Mouse (Mus musculus) adrenal gland, postnatal 10 days (tissue): ENCODE measurements around the gene Agap3. TPM values are rescaled to one million over a fixed set of nuclear protein-coding genes. Genes with fewer than 3 reads are reported as not detected.

Source experiments
- DNase-seq: peaks from one replicate; pipeline ENCODE4 v3.0.0; 2021; ENCODE audit warnings: mixed read lengths
- total RNA-seq, 2 experiments: library from RNA; stranded (reverse); gene quantifications; 2 replicates each; pipeline ENCODE4 v1.2.3; 2021

Agap3 gene
- total RNA-seq, 2 experiments from 2014 or later = 67.6 to 72.2 TPM

DNA sequence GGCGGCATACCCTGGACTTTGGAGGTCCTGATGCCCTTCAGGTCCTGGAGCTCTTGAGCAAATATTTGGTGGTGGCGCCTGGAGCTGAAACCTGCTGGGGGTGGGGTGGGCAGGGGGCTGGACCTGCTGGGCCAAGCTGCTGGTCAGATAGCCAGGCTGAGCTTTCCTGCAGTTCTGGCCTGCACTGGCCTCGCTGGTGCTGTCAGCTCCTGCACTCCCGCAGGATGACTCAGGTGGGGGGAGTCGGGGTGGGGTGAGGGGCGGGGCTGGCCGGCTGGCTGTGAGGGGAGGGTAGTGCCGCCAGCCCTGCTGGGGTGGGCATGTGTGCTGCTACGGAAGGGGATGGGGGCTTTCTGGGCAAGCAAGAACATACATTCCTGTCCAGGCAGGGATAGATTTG, 23.4 kb upstream of the Agap3 start:
- DNase-seq = peak; percentile 53

DNA sequence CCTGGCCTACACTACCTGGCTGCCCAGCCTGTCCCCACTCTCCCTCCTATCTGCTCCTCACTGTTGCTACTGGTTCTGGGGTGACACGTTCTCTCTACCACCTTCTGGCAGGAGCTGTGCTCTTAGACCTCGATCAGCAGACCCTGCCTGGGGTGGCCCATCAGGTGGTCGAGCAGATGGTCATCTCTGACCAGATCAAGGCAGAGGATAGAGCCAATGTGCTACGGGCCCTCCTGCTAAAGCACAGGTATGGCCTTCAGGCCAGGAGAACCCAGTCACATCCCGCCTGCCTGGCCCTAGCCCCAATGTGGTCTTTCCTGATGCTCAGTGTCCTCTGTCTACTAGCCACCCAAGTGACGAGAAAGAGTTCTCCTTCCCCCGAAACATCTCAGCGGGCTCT, 18.0 kb upstream of the Agap3 start:
- DNase-seq = no peak

DNA sequence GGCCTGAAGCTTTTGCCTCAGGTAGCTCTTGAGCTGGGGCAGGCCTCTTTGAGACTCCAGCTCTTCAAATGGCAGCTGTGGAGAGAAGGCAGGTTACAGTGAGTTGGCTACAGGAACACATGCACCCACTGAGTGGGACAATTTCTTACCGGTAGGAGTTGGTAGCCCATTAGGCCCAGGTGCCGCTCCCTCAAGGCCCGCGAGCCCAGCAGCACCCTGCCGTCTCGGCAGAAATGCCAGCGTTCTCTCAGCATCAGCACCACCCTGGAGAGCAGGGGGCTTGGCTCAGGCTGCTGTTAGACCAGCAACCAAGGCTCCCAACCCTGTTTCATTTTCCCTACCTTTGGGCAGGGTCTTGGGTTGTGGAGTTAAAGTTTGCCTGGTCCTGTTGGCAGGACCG, 10.8 kb upstream of the Agap3 start:
- no peak for DNase-seq

DNA sequence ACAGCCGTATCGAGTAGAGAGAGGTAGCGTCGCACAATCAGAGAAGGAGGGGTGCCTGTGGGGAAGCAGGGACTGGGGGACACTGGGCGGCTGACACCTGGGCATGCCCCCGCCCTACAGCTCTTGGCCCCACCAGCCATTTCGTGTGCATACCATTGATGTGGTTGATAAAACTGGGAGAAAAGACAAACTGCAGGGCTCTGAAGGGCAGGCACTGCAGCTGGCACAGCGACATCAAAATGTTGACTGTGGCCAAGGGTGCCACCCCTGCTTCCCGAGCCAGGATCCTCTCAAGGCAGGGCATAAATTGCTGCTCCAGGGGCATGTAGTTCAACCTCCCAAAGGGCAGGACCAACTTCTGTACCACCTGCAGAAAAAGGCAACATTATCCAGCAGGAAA, 9.9 kb upstream of the Agap3 start:
- no peak for DNase-seq

DNA sequence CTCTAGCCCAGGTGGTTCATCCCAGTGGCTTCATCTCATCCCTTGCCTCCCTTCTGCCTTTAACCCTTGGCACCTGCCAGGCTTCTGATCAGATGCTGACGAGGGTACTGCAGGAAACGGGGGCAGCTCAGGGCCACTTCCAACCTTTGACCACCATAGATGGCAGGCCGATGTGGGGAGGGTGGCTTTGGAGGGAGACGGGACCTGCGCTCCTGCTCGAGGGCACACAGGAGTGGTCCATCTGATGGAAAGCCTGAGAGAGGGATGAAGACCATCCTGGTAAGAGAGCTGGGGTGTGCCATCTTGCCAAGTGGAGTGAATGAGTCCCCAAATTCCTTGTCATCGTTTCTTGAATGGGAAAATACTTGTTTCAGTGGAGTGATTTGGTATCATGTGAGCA, 8.8 kb upstream of the Agap3 start:
- no peak for DNase-seq

DNA sequence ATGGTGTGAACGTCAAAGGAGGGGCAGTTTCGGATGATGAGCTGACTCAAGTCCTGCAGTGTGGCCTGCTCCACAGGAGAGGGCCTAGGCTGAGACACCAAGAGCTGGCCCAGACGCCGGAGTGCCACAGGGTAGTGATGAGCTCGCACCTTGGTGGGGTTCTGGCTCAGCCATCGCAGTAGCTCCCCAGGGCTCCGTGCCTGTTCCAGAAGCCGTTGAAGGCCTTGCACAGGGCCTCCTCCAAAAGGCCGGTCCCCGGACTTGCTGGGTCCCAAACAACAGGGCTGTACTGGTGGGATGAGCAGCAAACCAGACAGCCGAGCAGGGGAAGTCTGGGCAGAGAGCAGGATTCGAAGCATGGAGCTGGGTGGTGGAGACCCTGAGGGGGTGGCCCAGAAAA, 8.1 kb upstream of the Agap3 start:
- peak; percentile 17 for DNase-seq

DNA sequence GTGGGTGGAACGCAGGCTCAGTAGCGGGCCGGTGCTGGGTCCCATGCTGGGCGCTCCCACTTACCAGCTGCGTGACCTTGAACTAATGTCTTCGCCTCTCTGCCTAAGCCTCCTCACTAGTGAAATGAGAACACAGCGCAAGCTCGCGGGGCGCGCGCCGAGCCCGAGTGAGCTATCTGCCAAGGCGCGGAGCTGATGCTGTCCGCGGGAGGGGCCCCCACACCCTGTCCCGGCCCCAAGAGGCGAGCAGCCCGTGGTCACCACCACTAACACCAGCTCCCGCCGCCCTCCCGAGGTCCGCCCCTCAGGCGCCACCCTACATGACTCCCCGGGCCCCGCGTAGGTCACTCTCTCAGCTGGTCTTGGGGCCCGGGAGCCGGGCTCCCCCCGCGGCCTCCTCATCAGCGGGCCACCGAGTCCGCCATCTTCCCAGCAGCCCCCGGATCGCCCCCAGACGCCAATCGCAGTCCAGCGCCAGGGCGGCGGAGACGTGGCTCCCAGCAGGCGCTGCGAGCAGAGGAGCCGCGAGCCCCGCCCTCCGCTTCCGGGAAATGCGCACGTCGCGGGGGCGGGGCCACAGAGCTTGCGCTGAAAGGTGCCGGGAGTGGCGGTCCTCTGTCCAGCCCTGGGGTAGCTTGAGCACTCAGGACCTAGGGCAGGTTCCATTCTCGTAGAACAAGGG, 7.1 kb upstream of the Agap3 start, which contains the start of gene Fastk:
Gene Fastk, minus strand, starts transcription at position 542 of the 682 bp plus-strand sequence.
- DNase-seq = peak; percentile 96

DNA sequence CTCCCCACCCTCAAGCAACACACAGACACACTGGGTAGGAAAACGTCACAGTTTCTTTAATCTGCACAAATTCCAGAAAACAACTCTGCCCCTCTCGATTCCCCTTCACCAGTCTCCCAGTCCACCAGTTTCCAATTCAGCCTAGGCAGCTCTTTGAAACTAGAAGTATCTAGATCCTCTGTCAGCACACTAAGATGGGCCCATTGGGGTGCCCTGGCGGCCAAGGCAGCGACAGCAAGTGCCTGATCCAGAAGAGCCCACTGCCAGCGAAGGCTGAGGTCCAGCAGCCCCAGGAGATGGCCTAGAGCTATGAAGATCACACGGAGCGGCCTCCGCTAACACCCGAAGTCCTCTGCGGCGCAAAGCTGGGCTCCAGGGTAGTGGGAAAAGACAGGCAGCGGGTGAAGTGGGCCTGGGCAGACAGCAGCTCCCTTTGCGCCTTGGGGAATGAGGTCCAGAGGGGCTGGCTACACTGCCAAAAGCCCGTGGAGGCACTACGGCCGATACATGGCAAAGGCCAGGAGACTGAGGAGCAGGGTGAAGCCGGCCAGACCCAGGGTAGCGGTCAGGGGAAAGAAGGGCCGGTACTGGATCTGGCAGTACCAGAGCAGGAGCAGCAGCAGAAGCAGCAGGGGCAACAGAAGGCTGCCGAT, 6.4 kb upstream of the Agap3 start:
- peak; percentile 43 for DNase-seq

DNA sequence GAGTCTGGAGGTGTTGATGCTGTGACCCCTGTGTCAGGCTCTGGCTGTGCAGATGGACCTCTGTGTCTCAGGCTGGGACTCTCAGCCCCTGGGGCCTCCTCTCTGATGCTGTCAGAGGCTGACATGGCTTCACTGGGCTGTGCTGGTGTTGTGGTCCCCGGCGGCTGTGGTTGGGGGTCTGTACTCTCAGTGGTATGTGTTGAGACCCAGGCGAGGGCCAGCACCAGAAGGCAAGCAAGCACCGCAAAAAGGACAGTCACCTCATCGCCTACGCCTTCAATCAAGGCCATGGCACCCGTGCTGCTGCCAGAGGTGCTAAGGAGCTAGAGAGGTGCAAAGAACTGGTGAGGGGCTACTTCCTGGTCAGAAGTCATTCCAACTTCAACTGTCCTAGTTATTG, 5.3 kb upstream of the Agap3 start:
- no peak for DNase-seq

DNA sequence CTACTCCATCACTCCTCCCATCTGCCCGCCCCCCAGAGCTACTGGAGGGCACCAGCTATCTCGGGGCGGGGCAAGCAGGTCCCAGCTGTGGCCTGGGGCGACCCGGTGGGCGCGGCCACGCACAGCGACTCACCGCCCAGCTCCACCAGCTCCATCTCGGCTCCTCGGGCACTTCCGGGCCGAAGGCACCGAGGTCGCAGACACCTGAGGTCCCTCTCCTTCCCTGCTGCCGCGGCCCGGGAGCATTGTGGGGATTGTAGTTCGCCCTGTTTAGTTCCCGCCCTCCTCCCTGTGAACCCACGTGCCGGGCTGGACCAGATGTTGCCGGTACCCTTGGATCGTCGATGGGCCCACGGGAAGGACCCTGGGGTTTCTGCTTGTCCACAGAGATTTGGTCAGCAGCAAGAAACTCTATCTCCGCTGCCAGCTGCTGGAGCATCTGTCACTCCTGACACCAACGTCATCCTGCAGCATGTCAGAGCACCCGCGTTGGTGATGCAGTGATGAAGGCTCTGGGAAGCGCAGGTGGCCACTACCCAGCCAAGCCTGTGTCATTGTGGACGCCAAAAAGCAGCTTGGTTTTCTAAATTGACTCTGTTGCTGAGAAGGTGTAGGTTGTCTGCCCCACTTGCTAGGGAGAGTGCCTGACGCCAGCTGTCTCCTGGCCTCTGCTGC, 4.2 kb upstream of the Agap3 start, which contains the start of gene Tmub1:
Gene Tmub1, minus strand, starts transcription at position 231 of the 675 bp plus-strand sequence.
- DNase-seq = peak; percentile 86

DNA sequence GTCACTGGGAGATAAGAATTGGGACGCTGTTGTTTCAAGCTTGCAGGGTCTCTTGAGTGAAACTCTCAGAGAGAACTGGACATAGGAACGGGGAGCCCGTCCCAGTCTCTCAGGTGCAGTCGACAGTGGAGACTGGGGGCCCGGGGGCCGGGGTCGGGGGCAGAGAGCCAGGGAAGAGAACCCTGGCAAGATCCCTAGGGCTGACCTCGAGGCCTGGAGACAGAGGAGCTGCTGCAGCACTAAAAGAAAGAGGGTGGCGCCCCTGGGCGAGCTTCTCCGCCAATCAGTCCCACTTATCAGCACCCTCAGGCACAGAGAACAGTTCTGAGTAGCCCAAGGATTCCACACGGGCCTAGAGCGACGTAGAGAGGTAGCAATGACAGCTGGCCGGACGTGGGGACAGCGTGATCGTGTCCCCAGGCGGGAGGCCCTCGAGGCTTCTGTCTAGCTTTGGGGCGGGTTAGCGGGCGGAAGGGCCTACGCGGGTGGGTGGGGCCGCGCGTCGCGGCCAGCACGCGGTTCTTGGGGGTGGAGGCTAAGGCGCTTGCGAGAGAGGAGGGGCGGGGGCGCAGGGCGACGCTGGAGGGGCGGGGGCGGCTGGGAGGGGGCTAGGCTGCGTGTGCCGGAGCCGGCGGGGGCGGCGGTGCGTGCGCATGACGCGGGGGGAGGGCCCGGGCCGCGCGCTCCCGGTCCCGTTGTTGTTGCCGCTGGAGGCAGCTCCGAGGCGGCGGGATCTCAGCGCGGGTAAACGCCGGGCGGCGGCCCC, 530 bp upstream of the Agap3 start:
- peak; percentile 94 for DNase-seq

DNA sequence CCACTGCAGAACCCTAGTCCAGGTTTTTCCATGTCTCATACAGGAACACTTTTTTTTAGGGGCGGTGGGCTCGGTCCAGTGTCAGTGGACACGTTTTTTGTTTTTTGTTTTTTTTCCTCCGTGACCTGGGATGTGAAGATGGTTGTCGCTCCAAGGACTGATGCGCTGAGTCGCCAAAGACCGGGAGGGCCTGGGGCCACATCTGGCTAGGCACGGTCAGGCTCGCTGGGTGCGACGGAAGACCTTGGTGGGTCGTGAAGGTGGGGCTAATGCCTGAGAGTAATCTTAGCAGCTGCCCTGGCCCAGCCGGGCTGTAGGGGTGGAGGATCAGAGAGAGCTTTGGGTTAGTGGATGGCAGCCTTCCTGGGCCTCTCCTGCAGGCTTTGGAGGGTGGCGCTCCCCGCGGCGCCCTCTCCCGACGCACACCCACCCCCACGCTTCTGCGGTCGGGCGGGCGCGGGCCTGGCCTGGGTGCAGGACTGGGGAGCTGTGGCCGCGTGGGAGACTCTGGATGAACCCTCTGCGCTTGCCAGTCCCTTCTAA, 785 bp downstream of the Agap3 start:
- DNase-seq = peak; percentile 46

DNA sequence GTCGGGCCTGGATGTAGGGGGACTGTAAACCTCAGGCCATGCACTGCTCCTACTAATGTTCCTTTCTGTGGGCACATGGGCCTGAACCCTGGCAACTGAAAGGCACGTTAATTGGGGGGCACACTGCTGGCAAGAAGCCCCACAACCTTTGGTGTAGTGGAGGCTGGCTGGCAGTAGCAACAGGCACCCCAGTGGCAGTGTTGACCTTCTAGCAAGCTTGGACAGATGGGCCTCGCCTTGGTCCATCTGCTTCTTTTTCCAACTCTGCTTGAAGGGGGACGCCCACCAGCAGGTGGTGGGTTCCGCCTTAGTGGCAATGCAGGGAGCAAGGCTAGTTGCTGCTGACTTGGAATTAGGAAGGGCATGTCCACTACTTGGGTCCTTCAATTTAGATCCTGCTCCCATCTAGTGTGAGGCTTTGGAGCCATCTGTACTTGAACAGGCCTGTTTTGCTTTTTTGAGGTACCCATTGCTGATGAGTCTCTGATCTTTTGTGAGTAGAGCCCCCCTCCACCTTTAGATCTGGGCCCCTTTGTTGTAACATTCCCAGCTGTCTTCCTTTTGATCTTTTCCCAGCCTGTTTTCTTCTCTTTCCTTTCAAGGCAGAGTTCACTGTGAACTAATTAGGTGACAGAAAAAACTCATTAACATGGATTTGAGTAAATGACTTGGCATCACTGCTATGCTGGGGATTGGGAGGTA, 1.5 kb downstream of the Agap3 start:
- no peak for DNase-seq

DNA sequence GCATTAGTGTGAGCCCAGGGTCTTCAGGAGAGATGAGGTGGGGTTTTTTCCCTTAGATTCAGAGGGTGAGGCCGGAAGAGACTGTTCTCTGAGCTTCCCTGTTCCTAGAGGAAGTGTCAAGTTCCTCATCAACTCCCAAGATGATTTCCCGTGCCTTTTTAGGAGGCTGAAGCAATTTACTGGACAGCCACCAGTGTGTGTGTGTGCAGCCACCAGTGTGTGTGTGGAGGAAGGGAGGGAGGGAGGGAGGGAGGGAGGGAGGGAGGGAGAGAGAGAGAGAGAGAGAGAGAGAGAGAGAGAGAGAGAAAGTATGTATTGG, 2.0 kb downstream of the Agap3 start:
- no peak for DNase-seq

DNA sequence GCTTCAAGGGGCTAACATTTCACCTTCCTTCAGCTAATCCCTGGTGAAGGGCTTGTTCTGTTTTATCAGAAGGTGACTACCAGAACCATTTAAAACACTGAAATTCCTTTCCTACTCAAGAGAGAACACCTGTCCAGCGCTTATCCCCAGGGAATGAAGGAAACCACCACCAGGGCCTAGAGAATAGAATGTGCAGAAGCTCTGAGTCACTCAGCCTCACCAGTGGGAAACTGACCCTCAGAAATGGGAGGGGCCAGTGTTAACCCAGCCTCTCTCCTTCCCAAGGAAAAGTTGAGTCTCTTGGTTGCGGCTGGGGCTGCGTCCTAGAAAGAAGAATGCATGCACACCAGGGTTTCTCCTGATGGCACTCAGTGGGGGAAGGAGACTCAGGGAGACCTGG, 3.1 kb downstream of the Agap3 start:
- DNase-seq = peak; percentile 49

DNA sequence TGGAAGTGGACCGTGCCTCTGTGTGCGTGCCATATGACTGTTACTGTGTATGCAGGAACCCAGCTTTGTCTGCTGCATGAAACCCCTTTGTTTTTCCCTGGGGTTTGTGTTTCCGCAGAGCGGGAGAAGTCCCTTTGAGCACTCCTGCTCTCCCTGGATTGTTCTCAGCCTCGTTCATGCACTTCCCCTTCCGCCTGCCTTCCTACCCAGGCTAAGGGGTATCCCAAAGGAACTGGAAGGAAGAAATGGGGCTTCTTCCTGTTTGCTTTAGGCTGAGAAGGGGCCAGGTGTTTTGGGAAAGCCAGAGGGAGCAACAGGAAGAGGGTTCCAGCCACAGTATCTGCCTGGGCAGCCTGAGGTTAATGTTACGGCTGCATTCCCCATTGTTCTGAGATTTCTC, 3.6 kb downstream of the Agap3 start:
- no peak for DNase-seq

DNA sequence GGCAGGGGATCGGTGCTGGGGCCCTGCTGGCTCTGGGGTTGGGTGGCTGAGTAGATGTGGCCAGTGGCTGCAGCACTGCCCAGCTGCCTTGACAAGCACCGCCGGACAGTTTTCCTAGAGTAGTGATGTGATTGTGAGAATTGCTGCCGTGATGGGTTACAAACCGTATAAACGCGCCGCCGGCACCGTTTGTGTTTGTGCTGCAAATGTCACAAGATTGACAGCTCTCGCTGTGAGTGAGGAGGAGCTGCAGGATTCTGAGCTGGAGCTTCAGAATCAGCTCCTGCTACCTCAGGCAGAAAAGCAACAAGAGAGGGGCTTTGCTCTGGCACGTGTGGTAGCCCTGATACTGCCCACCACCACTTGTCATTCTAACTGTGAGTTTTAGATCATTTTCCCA, 14.8 kb downstream of the Agap3 start:
- no peak for DNase-seq

DNA sequence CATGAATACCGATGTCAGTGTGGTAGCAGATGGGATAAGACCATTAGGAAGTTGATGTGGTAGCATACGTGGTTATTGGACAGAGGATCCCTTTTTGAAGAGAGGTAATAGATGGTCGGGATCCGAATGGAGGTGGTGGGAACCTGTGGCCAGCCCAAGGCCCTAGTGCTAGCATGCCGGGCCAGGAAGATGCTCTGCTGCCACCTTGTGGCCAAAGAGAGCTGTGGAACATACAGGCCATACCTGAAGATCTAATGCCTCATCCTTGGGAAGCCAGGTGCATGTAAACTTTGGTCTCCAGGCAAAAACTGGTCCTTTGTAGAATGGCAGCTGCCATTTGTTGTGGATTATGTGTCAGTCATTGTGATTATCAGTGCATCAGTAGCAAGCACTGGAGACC, 18.6 kb downstream of the Agap3 start:
- peak; percentile 85 for DNase-seq

DNA sequence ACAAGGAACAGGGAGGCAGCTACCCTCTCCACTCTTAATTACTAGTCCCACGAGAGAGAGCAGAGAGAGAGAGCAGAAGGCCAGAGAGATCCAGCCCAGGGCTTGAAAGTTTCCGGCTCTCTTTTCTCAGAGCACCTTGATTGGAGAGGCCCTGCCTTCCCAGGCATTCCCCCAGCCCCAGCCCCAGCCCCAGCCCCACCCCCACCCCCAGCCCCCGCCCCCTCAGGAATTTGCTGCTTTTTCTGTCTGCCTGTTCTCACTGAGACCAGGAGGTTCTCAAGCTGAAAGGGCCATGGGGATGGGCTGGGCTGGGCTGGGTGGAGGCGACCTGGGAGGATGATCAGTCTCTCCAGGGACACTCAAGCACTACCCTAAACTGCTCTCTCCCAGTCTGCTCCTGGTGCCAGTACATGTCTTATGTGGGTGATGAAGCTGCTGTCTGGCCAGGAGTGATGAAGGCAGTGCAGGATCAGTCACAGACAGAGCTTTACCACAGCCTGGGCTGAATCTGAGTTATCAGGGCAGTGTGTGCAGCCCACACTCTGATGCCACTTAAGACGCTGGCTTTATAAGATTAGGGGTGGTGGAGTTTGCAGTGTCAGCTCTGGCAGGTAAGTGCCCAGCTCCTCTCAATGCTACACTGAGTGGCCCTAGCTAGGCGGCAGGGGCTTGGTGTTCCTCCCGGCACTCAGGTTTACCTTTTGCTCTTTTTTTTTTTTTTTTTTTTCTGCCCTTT, 21.1 kb downstream of the Agap3 start:
- no peak for DNase-seq

DNA sequence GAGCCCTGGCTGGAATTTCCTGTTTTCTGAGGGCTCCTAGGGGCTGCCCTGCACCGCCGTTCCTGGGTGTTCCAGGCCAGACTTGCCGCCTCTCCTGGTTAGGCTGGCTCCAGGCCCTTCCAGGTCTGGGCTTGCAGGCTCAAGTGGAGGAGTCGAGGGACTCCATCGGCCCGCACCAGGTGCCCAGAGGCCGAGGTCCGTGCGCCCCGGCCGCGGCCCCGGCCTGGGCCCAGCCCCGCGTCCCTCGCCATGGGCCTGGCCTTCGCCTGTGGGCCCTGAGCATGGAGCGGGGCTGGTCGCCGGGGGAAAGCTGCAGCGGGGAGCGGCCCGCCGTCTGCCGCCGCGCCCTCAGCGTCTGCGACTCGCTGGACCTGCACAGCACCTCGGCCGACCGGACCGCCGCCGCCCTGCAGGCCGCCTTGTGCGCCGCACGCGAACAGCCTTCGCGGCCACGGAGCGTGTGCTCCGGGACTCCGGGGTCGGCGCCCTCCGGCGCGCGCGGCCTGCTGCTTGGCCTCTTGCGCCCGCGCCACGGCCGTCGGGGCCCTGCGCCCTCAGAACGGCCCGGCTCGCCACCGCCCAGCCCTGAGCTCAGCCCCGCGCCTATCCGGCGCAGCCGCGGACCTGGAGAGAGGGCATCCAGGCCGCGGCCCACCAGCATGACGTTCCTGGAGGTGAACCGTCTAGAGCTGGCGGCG, 22.2 kb downstream of the Agap3 start:
- DNase-seq = no peak
